Mouse (Mus musculus) limb, embryonic 14.5 days (tissue): ENCODE measurements around the gene Kcnj12. TPM values are rescaled to one million over a fixed set of nuclear protein-coding genes. Genes with fewer than 3 reads are reported as not detected.

Source experiments
- ATAC-seq: fragments of 200-750 bp; cut with Nextera tagmentation; 2 replicates; pipeline ENCODE4 v1.8.0; 2017; ENCODE audit warnings: low read depth, moderate number of reproducible peaks, moderate TSS enrichment; ENCODE audit not compliant: low FRiP score
- DNase-seq: peaks from one replicate; pipeline ENCODE4 v3.0.0-alpha.2; 2015; ENCODE audit warnings: low spot score
- H3K27ac ChIP-seq: fragments of 300-500 bp; sonication (generic); replicated peaks from 2 replicates; pipeline ENCODE4 v1.5.1; 2014; ENCODE audit warnings: low read depth, mild to moderate bottlenecking, low read length, moderate library complexity, mixed read lengths
- H3K27me3 ChIP-seq: fragments of 300-500 bp; sonication (generic); 2 replicates; pipeline ENCODE4 v1.6.1; 2014; ENCODE audit warnings: low read length, mixed read lengths; ENCODE audit not compliant: control insufficient read depth, insufficient read depth
- H3K36me3 ChIP-seq: fragments of 300-500 bp; sonication (generic); 2 replicates; pipeline ENCODE4 v1.6.1; 2014; ENCODE audit warnings: mild to moderate bottlenecking, low read length, moderate library complexity, mixed read lengths; ENCODE audit not compliant: control insufficient read depth, insufficient read depth
- H3K4me1 ChIP-seq: fragments of 300-500 bp; sonication (generic); 2 replicates; pipeline ENCODE4 v1.6.1; 2014; ENCODE audit warnings: antibody characterized with exemption, low read length, mixed read lengths; ENCODE audit not compliant: control insufficient read depth, insufficient read depth
- H3K4me2 ChIP-seq: fragments of 300-500 bp; sonication (generic); replicated peaks from 2 replicates; pipeline ENCODE4 v1.6.1; 2014; ENCODE audit warnings: low read depth, mild to moderate bottlenecking, low read length, moderate library complexity; ENCODE audit not compliant: severe bottlenecking
- H3K4me3 ChIP-seq: fragments of 300-500 bp; sonication (generic); replicated peaks from 2 replicates; pipeline ENCODE4 v1.5.1; 2014; ENCODE audit warnings: low read length
- H3K9ac ChIP-seq: fragments of 300-500 bp; sonication (generic); 2 replicates; pipeline ENCODE4 v1.6.1; 2014; ENCODE audit warnings: mild to moderate bottlenecking, low read depth, low read length, moderate library complexity; ENCODE audit not compliant: severe bottlenecking
- H3K9me3 ChIP-seq: fragments of 300-500 bp; sonication (generic); 2 replicates; pipeline ENCODE4 v1.6.1; 2016; ENCODE audit warnings: low read length; ENCODE audit not compliant: control insufficient read depth
- POLR2A ChIP-seq: fragments of 200-500 bp; IDR thresholded peaks from 2 replicates; pipeline ENCODE4 v1.8.0; 2012; ENCODE audit warnings: inconsistent platforms, mild to moderate bottlenecking, moderate library complexity, borderline replicate concordance; ENCODE audit not compliant: insufficient read depth, insufficient read length; ENCODE audit errors: extremely low read depth
- WGBS: fragments of 180-500 bp; shearing (Covaris S2); extraction: QIAGEN DNeasy Blood & Tissue Kit; methylation state at CpG from one replicate; pipeline ENCODE4 v1.1.7; 2014; 5-methylcytosine and 5-hydroxymethylcytosine counted together
- polyA plus RNA-seq, 2 experiments: library from polyadenylated mRNA; depleted of rRNA in 1 of 2; stranded (reverse) in 1 of 2; unstranded in 1 of 2; fragments of >200 nt; fragmentation: Nextera tagmentation in 1 of 2; extraction: Ambion mirVana in 1 of 2; gene quantifications; 2 replicates each; pipeline versions ENCODE4 v1.2.1 to v1.2.3; 2012 to 2014

Kcnj12 gene
- polyA plus RNA-seq, 2 experiments: 0.47 to 0.62 TPM

DNA sequence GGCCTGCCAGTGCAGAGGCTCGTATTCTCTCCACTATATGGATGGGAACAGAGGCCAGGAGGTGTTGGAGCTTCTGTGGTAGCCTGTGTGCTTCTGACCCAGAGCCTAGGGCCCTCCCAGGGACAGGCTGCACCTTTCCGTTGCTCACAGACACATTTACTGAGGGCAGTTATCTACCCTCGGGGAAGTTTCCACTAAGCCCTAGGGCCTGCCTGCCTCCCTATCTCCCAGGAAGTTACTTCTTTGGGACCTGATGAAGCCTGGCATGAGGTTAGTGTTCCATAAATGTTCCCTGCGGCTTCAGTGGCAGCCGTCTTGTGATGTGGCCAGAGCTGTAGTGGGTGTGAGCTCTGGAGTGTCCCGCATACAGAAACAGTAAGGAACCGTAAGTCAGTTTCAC, 3.2 kb downstream of the Kcnj12 start:
- no peak overlapping the region for H3K27ac ChIP-seq
- H3K4me3 ChIP-seq: no peak overlapping the region
- no peaks in the 10 kb centered on the region for H3K9me3 ChIP-seq
- H3K9ac ChIP-seq: no peak overlapping the region
- H3K4me2 ChIP-seq: no peak overlapping the region
- H3K4me1 ChIP-seq: 0 out of 2 replicates have a peak, but pooled peaks cover 6% of the 10 kb centered on the region
- no peaks in the 10 kb centered on the region for H3K36me3 ChIP-seq
- no peak for TF ChIP-seq POLR2A
- DNase-seq (no peak), ATAC-seq (no peak)
- peaks cover 46% of the 10 kb centered on the region for H3K27me3 ChIP-seq
- WGBS: 68% methylated on average over 7 of the region's 7 CpGs

DNA sequence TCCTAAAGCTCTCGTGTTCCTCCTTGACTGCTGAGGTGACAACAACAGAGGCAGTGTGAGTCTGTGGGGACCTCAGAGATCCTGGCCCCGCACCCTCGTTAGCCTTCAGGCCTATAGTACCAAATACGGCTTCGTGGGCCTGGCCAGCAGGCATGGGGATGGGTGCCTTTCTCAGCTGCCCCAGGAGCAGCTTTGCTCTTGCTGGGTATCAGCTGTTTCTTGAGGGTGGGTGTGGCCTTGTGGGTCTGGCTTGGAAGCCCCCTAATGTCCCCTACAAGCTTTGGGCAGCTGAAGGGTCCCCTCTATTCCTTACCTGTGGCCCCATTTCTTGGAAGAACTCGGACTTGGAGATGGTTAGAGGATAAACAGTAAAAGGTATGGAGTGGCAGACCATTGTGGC, 4.0 kb downstream of the Kcnj12 start:
- Histone ChIP-seq H3K9me3 (no peaks in the 10 kb centered on the region), H3K27ac (no peak overlapping the region), H3K4me1 (0 out of 2 replicates have a peak, but pooled peaks cover 6% of the 10 kb centered on the region), H3K4me3 (no peak overlapping the region), H3K9ac (no peak overlapping the region), H3K4me2 (no peak overlapping the region), H3K36me3 (no peaks in the 10 kb centered on the region), H3K27me3 (peaks cover 38% of the 10 kb centered on the region)
- 74% methylated on average over 6 of the region's 6 CpGs for WGBS
- DNase-seq: no peak
- no peak for ATAC-seq
- no peak for TF ChIP-seq POLR2A

GRCm38 (mm10) chr11:61027160-61027559, 4.8 kb downstream of the Kcnj12 start:
- ATAC-seq (no peak), DNase-seq (no peak)
- TF ChIP-seq POLR2A: no peak
- Histone ChIP-seq H3K27ac (no peak overlapping the region), H3K4me3 (no peak overlapping the region), H3K4me1 (0 out of 2 replicates have a peak, but pooled peaks cover 6% of the 10 kb centered on the region), H3K9me3 (no peaks in the 10 kb centered on the region), H3K27me3 (peaks cover 30% of the 10 kb centered on the region), H3K36me3 (no peaks in the 10 kb centered on the region), H3K9ac (no peak overlapping the region), H3K4me2 (no peak overlapping the region)
- WGBS: 88% methylated on average over 4 of the region's 4 CpGs

- no peak for DNase-seq
- H3K9me3 ChIP-seq: no peaks in the 10 kb centered on the region
- ATAC-seq: no peak
Measured at GRCm38 (mm10) chr11:61028211-61028950, 6.0 kb downstream of the Kcnj12 start.

DNA sequence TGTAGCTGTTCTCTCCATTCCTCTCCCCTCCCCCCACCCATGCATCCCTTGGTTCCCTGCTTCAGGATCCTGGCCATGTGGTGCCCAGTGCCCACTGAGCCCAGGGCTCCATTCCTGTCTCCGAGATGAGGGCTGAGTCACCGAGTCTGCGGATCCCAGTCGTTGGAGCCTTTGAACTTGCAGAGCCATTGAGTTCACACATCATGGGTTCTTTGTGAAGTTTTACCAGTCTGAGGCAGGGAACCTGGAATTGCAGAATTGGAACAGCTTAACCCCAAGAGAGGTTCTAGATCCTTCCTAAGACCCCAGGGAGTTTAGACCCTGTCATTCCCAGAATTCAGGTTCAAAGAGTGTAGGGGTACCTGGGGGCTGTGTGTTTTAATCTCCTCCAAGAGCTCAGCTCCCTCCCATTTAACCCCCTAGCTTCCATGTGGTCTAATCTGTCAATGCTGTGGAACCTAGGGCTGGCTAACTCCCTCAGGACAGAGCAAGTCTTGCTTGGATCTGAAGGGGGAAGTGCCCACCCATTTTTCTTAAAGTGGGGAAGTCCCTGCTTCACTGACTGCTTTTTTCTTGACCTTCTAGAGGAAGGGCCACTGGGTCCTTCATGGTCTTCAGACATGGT, 6.9 kb downstream of the Kcnj12 start:
- Histone ChIP-seq H3K4me3 (no peak overlapping the region), H3K27ac (no peak overlapping the region), H3K9ac (no peak overlapping the region), H3K4me2 (no peak overlapping the region), H3K27me3 (peaks cover 9% of the 10 kb centered on the region), H3K36me3 (no peaks in the 10 kb centered on the region), H3K9me3 (no peaks in the 10 kb centered on the region), H3K4me1 (no peaks in the 10 kb centered on the region)
- no peak for DNase-seq
- no peak for ATAC-seq
- TF ChIP-seq POLR2A: no peak
- WGBS: 35% methylated on average over 4 of the region's 4 CpGs

More at GRCm38 (mm10) chr11:61028211-61028950, 6.0 kb downstream of the Kcnj12 start:
- Histone ChIP-seq H3K27ac (no peak overlapping the region), H3K4me2 (no peak overlapping the region), H3K4me1 (no peaks in the 10 kb centered on the region), H3K36me3 (no peaks in the 10 kb centered on the region), H3K9ac (no peak overlapping the region), H3K27me3 (peaks cover 18% of the 10 kb centered on the region), H3K4me3 (no peak overlapping the region)
- no peak for TF ChIP-seq POLR2A
- WGBS: 51% methylated on average over 11 of the region's 11 CpGs
